Mouse (Mus musculus) kidney, adult 2 months (tissue): ENCODE results near the gene Hdac7. TPM values are rescaled to one million over a fixed set of nuclear protein-coding genes. Genes with fewer than 3 reads are reported as not detected.

Experiments used
- DNase-seq: peaks from one replicate; pipeline ENCODE4 v3.0.0; 2021
- H3K27ac ChIP-seq: fragments of 200-500 bp; 2 replicates; pipeline ENCODE4 v1.5.1; 2012; ENCODE audit warnings: low read depth, low read length, control low read depth, inconsistent platforms; ENCODE audit not compliant: insufficient read depth
- H3K27me3 ChIP-seq: fragments of 200-500 bp; replicated peaks from 2 replicates; pipeline ENCODE4 v1.6.1; 2012; ENCODE audit warnings: mild to moderate bottlenecking, moderate library complexity, low read length, inconsistent platforms; ENCODE audit not compliant: control insufficient read depth, insufficient read depth
- H3K36me3 ChIP-seq: fragments of 200-500 bp; 2 replicates; pipeline ENCODE4 v1.6.1; 2012; ENCODE audit warnings: mild to moderate bottlenecking, moderate library complexity, low read length, inconsistent platforms; ENCODE audit not compliant: control insufficient read depth, insufficient read depth
- H3K4me1 ChIP-seq: fragments of 200-500 bp; 2 replicates; pipeline ENCODE4 v1.6.1; 2011; ENCODE audit warnings: low read length; ENCODE audit not compliant: control insufficient read depth, insufficient read depth
- H3K4me3 ChIP-seq: fragments of 200-500 bp; 2 replicates; pipeline ENCODE4 v1.5.1; 2011; ENCODE audit warnings: mild to moderate bottlenecking, low read depth, low read length, control low read depth; ENCODE audit not compliant: insufficient read depth
- CTCF ChIP-seq: fragments of 200-500 bp; conservative IDR thresholded peaks from 2 replicates; pipeline ENCODE4 v1.5.1; 2011; ENCODE audit warnings: low read depth, mild to moderate bottlenecking, control low read depth, low read length, moderate library complexity, mixed read lengths; ENCODE audit not compliant: insufficient read depth, insufficient read length
- POLR2A ChIP-seq: fragments of 200-500 bp; IDR thresholded peaks from one replicate; pipeline ENCODE4 v1.6.1; 2011; ENCODE audit warnings: low read depth, low read length, control low read depth
- WGBS: fragments of 180-500 bp; shearing (Covaris S2); methylation state at CpG from one replicate; pipeline ENCODE4 v1.1.7; 2018; 5-methylcytosine and 5-hydroxymethylcytosine counted together
- polyA plus RNA-seq: library from polyadenylated mRNA; depleted of rRNA; stranded (reverse); fragments of >200 nt; gene quantifications from 2 replicates; pipeline ENCODE4 v1.2.3, GENCODE M21; 2012

Gene Hdac7
- polyA plus RNA-seq, 1 experiment = 41.6 TPM

DNA sequence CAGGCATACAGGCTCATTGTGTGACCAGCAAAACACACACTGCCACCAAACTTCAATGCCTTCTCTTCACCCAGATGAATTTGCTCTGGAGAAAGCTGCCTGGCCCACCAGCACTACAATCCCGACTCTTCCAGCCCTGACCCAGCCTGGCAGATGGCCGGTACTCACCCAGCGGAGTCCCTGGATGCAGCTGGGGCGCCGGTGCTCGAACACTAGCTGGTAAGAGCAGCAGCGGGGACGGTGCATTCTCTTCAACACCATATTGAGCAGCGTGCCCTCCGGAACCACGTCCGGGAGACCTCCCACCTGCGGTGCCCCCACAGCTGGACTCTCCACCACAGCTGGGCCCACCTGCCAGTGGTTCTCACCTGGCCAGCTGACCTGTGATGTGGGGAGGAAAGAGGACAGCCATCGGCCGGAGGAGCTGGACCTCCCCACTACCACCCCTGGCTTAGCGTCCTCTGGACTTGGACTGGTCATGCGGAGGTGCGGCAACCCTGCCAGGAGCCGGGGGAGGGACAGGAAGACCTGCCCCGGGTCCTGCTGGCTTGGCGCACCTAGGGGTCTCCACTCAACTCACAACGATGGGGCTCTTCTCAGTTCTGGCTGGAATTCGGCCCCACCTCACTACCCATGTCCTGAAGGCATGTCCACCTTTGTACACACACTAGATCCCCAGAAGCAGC, 77.6 kb downstream of the Hdac7 start:
- Histone ChIP-seq H3K27me3 (no peaks in the 10 kb centered on the region), H3K4me3 (peak overlapping the region; percentile 93), H3K4me1 (peaks cover 34% of the 10 kb centered on the region), H3K27ac (peak overlapping the region; percentile 95), H3K36me3 (no peaks in the 10 kb centered on the region; the same call in 1 of the 2 replicates)
- WGBS = 3% methylated on average over 23 of the region's 23 CpGs
- DNase-seq = peak; percentile 90
- TF ChIP-seq CTCF (no peak), POLR2A (peak; percentile 56)

DNA sequence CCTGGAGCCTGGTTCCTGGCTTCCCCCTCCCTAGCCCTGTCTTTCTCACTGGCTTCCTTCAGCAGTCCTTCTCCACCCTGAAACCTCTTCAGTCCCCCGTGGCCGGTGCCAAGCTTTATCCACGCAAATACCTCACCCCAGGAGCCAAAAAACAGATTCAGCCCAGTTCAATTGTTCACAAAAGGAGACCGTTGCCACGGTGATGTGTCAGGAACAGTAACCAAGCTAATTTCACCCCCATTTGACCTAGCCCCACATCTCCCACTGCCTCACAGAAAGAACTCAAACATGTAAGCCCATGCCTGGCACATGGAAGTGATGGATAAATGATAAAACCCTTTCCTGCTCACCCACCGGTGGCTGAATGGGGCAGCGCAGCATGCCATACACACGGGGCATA, 78.1 kb downstream of the Hdac7 start:
- Histone ChIP-seq H3K36me3 (no peaks in the 10 kb centered on the region; the same call in 1 of the 2 replicates), H3K4me3 (peak overlapping the region; percentile 93), H3K4me1 (peaks cover 35% of the 10 kb centered on the region), H3K27me3 (no peaks in the 10 kb centered on the region), H3K27ac (peak overlapping the region; percentile 95)
- no peak for TF ChIP-seq CTCF
- no peak for TF ChIP-seq POLR2A
- DNase-seq = no peak
- WGBS = 10% methylated on average over 8 of the region's 8 CpGs

GRCm38 (mm10) chr15:97765090-97765794, 79.1 kb downstream of the Hdac7 start:
- no peaks in the 10 kb centered on the region for H3K27me3 ChIP-seq
- WGBS = 23% methylated on average over 13 of the region's 13 CpGs
- DNase-seq = peak; percentile 82
- H3K27ac ChIP-seq = peak overlapping the region; percentile 95
- peak overlapping the region; percentile 93 for H3K4me3 ChIP-seq
- peaks cover 4% of the 10 kb centered on the region; the same call in 1 of the 2 replicates for H3K36me3 ChIP-seq
- H3K4me1 ChIP-seq = peaks cover 32% of the 10 kb centered on the region
- TF ChIP-seq POLR2A = peak; percentile 42
- no peak for TF ChIP-seq CTCF

- peak overlapping the region; percentile 93 for H3K4me3 ChIP-seq
- H3K36me3 ChIP-seq = peaks cover 4% of the 10 kb centered on the region; the same call in 1 of the 2 replicates
These were observed 79.8 kb downstream of the Hdac7 start for GRCm38 (mm10) chr15:97764532-97764931.

GRCm38 (mm10) chr15:97763256-97764049, 80.8 kb downstream of the Hdac7 start:
- Histone ChIP-seq H3K36me3 (peaks cover 10% of the 10 kb centered on the region; the same call in 1 of the 2 replicates), H3K27me3 (no peaks in the 10 kb centered on the region), H3K4me1 (peaks cover 34% of the 10 kb centered on the region), H3K27ac (peak overlapping the region; percentile 95), H3K4me3 (peak overlapping the region; percentile 12; the same call in 1 of the 2 replicates)
- TF ChIP-seq POLR2A (no peak), CTCF (no peak)
- WGBS = 22% methylated on average over 9 of the region's 9 CpGs
- DNase-seq = peak; percentile 73

More at GRCm38 (mm10) chr15:97764532-97764931, 79.8 kb downstream of the Hdac7 start:
- H3K4me1 ChIP-seq = peaks cover 34% of the 10 kb centered on the region
- H3K27me3 ChIP-seq = no peaks in the 10 kb centered on the region
- TF ChIP-seq POLR2A = no peak
- no peak for TF ChIP-seq CTCF
- peak; percentile 33 for DNase-seq
- 28% methylated on average over 2 of the region's 2 CpGs for WGBS
- peak overlapping the region; percentile 95 for H3K27ac ChIP-seq

- Histone ChIP-seq H3K36me3 (peaks cover 14% of the 10 kb centered on the region; the same call in 1 of the 2 replicates), H3K4me3 (peak overlapping the region; percentile 24; the same call in 1 of the 2 replicates), H3K27ac (peak overlapping the region; percentile 82), H3K4me1 (peaks cover 34% of the 10 kb centered on the region), H3K27me3 (no peaks in the 10 kb centered on the region)
- TF ChIP-seq POLR2A = no peak
- TF ChIP-seq CTCF = no peak
- peak; percentile 89 for DNase-seq
- WGBS = 17% methylated on average over 9 of the region's 9 CpGs
These were observed 81.6 kb downstream of the Hdac7 start for GRCm38 (mm10) chr15:97762733-97763132.
